Mouse (Mus musculus) kidney, adult 2 months (tissue): ENCODE data around the gene Tgm2.

Experiments
- CTCF ChIP-seq: fragments of 200-500 bp; conservative IDR thresholded peaks from 2 replicates; pipeline ENCODE4 v1.5.1; 2011; ENCODE audit warnings: low read depth, mild to moderate bottlenecking, control low read depth, low read length, moderate library complexity, mixed read lengths; ENCODE audit not compliant: insufficient read depth, insufficient read length
- POLR2A ChIP-seq: fragments of 200-500 bp; IDR thresholded peaks from one replicate; pipeline ENCODE4 v1.6.1; 2011; ENCODE audit warnings: low read depth, low read length, control low read depth

GRCm38 (mm10) chr2:158194945-158195640 is 48.9 kb upstream of the Tgm2 start:
- peak; percentile 78 for TF ChIP-seq CTCF
- no peak for TF ChIP-seq POLR2A
